Mouse (Mus musculus): ENCODE measurements at regions not wholly inside any gene's neighbourhood (a gene's known extent, or its start where the extent isn't known, plus 50 kb on each side); places are given as distances from the start of the nearest gene placed in this dataset.

- DNase-seq (ENCODE audit: low read depth) = no peak
Measured at GRCm38 (mm10) chr4:82161232-82161631, 544.3 kb downstream of the Nfib start.

DNA sequence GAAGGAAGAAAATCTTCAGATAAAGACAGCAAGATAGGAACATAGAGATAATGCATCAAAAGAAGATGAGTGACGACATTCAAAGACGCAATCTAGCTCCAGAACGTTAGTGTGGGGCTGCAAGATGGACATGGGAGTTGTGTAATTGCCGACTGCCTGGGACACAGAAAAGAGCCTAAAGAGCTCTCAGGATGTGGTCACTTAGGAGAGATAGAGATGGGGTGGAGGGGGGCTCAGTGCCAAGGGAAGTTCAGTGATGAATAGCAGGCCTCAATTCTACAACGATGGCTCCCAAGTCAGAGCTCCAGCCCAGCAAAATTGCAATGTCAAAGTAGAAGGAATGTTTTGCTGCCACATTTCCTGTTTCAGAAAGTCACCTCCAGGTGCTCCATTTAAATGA lies 545.3 kb downstream of the Nfib start:
- no peak for DNase-seq (ENCODE audit: low read depth)

DNA sequence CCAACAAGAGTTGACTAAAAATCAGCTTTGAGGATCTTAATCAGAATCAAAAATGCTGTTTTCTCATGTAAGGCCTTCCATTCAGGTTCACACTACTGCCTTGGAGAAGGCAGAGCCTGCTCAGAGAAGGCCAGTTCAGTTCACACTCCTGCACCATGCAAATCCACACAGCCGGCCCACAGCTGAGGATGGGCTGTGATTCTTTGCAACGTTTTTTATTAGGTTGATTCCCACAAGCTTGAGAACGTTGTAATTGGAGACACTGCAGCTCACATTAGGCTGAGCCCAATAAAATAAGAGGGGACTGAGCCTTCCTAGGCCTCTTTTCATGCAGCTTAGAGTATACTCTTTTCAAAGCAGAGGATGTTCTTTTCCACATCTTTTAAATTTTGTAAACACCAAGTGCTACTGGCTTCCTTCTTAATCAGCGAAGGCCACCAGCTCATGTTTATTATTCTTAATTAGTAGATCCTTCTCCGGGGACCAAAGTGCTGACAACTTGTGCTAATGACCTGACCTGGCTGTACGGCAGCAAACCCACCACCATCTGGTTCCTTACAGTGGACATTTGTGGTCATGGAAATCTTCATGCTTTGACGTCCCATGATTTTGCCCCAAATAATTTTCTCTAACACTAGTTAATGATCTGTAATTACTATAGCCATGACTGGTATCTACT lies 549.8 kb downstream of the Nfib start:
- DNase-seq (ENCODE audit: low read depth) = no peak

GRCm38 (mm10) chr4:82154021-82154555 lies 551.5 kb downstream of the Nfib start:
- DNase-seq (ENCODE audit: low read depth) = no peak

DNA sequence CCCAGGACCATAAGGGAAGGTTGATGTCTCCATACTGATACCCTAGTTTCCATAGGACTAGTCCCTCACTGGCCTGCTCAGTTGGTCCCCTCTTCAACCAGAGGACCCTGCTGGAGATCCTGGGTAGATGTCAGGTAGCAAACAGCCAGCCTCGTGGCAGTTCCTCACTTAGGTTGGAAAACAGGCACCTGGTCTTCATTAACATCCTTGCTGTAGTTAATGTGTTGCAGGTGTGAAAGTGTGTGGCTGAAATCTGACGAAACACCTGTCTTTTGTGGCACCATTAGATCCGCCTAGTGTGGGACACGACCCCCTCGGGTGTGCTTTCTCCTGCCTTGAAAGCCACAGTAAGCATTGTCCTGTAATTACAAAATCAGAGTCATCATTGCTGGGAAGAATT lies 551.9 kb downstream of the Nfib start:
- DNase-seq (ENCODE audit: low read depth) = no peak

DNA sequence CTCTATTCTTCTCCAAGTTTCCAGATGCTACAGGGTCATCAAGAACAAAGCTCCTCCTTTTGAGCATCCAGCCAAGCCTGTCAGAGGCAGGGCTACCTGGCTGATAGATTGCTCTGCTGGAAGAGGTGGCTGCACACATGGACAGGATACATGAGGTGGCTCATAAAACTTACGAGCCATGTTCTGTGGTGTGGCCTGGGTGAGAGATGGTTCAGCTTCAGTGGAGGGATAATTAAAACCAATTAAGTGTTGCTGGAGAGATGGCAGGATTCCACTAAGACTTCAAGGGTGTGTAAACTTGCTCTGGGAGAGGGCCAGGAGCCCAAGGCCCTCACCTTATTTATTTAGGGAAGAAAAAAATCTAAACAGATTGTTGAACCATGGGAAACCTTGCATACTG lies 555.6 kb downstream of the Nfib start:
- DNase-seq (ENCODE audit: low read depth) = no peak

GRCm38 (mm10) chr4:82148129-82149064 lies 557.2 kb downstream of the Nfib start:
- no peak for DNase-seq (ENCODE audit: low read depth)

DNA sequence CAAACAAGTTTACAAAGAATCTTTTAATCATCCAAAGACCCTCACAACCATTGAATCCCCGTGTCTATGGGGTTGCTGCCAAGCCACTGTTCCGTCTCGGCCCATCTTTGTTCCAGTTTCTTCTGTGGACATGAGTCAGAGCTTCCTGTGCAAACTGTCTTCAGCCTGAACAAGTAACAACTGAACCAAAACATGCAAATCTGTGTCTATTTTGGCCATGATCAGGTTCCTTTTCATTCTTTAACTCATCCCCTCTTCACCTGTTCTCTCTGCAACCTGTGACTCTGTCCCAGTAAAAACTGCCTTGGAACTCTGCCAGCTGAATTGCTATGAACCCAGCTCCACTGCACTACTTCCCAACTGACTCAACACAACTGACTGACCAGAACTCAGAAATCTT lies 563.2 kb downstream of the Nfib start:
- DNase-seq (ENCODE audit: low read depth) = peak; percentile 12

DNA sequence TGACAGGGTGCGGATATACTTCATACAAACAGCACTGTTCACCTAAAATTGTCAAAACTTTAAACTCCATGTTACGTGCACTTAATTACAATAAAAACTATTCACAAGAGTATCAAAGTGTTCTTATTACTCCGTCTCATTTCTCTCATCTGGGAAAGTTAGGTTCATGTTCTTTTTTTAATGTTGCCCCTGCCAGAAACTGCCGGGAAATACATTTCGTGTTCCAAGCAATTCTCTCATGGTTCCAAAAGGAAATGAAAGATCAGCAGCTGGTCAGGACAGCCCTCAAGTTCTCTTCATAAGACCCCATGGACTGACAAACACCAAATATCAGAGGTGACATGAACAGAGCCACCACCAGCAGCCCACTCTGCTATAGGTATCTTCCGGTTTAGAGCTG lies 565.7 kb downstream of the Nfib start:
- DNase-seq (ENCODE audit: low read depth) = no peak

DNA sequence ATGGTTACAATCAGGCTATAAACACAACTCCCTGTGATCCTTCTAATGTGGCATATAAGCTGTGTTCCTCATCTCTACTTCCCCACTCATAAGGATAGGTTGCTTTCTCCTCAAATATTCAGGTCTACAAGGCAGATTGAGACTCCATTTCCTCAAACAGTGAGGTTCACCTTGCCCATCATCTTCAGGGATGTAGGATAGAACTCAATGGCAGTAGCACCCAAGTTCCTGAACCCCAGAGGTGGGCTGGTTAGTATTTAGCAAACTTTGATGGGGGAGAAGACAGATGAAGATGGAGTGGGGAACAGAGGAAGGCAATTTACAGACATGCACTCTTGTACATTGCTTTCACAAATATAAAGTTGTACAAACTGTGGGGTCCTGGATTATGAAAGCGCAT lies 566.5 kb downstream of the Nfib start:
- DNase-seq (ENCODE audit: low read depth) = no peak

- DNase-seq (ENCODE audit: low read depth) = no peak
Measured at GRCm38 (mm10) chr4:82132851-82133250, 572.7 kb downstream of the Nfib start.

DNA sequence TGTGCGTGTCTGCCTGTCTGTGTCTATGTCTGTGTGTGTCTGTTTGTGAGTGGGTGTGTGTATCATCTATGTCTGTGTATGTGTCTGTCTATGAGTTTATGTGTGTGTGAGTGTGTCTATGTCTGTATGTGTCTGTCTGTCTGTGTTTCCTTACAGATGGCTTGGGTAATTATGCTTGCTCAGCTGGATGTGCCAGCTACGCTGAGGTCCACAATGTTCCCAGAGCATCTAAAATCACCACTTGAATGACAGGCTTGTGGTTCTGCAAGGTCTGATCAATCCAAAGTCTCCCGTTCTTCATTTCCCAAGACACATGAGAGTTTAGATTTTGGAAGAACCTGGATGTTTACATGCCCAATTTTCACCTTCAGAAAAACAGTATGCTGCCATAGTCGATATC lies 573.2 kb downstream of the Nfib start:
- DNase-seq (ENCODE audit: low read depth) = no peak

DNA sequence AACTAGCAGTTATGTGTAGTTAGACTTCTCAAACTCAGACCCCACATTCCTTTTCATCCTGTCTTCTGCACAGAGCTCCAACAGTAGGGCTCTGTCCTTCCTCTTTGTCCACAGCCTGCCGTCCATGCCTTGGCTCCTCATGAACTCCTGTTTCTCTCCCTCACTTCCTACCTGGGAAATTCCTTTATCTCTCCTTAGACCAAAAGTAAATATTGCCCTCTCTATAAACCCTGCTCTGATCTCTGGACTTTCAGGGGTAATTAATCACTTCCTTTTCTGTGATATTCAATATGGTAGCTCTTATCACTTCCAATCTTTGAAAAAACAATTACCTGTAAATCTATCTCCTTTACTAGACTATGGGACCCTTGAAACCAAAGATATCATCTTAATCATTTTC lies 576.1 kb downstream of the Nfib start:
- no peak for DNase-seq (ENCODE audit: low read depth)

DNA sequence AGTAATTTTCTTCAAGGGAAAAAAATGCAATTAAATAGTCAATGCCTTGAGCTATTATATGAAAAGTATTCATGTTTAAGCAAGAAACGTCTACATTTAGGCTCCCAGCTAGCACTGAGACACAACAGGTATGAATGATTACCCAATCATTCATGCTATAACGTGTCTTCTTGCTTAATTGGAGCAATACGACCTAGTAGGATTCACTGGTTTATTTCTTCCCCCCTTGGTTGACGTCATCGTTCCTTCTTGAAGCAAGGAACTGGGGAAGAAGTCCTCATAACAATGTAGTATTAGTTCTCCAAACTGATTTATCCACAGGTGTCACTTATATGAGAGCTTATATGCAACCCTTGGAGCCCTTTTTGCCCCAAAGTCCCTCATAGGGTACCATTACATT lies 581.8 kb downstream of the Nfib start:
- DNase-seq (ENCODE audit: low read depth) = no peak

- DNase-seq (ENCODE audit: low read depth) = no peak
Measured at GRCm38 (mm10) chr4:82123101-82123500, 582.4 kb downstream of the Nfib start.

DNA sequence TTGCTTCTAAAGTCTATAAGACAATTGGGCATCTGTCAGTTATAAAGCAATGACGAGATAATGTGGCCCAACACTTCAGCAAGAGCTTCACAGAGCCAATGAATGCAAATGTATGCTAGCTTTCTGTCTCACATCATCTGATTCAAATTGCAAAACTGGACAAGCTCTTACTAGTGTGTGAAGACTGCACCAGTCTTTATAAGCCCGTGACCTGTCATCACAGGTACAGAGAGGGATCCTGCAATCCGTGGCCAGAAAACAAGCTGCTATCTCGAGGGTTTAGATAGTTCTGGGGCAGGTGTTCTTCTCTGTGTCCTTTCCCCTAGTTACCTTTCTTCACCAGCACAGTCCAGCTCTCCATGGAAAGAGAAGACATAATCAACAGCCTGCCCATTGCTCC lies 584.8 kb downstream of the Nfib start:
- no peak for DNase-seq (ENCODE audit: low read depth)

DNA sequence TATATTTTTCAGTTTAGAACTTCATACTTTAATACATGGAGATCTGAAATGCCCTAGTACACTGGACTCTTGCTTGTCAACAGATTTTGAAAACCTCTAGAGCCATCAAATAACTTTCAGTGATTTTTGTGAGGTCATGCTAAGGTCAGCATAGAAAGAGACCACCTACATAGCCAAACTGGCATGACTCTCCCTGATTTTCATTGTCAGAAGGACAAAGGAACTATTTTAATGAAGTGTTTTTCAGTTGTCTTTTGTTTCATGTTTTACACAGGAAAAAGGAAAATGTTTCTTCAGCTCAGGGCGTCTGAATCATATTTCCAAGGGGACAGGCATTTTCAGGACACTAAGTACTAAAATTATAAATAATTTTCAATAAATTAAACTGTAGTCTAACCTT lies 585.2 kb downstream of the Nfib start:
- DNase-seq (ENCODE audit: low read depth) = no peak

GRCm38 (mm10) chr4:82101837-82102236 lies 603.7 kb downstream of the Nfib start:
- no peak for DNase-seq (ENCODE audit: low read depth)

- DNase-seq (ENCODE audit: low read depth) = no peak
Measured at GRCm38 (mm10) chr4:82099970-82100368, 605.6 kb downstream of the Nfib start.

- DNase-seq (ENCODE audit: low read depth) = no peak
Measured at GRCm38 (mm10) chr4:82098986-82099969, 606.3 kb downstream of the Nfib start.

GRCm38 (mm10) chr4:82092296-82093230 lies 613.0 kb downstream of the Nfib start:
- DNase-seq (ENCODE audit: low read depth) = no peak
